Mouse (Mus musculus): ENCODE data around the gene Cyp17a1. TPM values are rescaled to one million over a fixed set of nuclear protein-coding genes. Genes with fewer than 3 reads are reported as not detected.

The Cyp17a1 gene
- polyA plus RNA-seq, 1 experiment from 2014 or later: not detected

- no peaks in the 10 kb centered on the region; the same call in 1 of the 2 replicates for H3K36me3 ChIP-seq (ENCODE audit: control insufficient read depth, insufficient read depth, low read length)
- H3K4me3 ChIP-seq (ENCODE audit: low read depth, low read length): no peak overlapping the region
- ATAC-seq (ENCODE audit: insufficient read depth, low FRiP score, low TSS enrichment): no peak
- H3K27me3 ChIP-seq (ENCODE audit: control insufficient read depth, insufficient read depth, low read length): no peaks in the 10 kb centered on the region
- no peaks in the 10 kb centered on the region for H3K9me3 ChIP-seq (ENCODE audit: control insufficient read depth, low read length)
- no peak overlapping the region for H3K27ac ChIP-seq (ENCODE audit: low read depth, low read length)
- H3K4me1 ChIP-seq (ENCODE audit: control insufficient read depth, insufficient read depth, low read length): no peaks in the 10 kb centered on the region
- DNase-seq (ENCODE audit: low spot score): no peak
- WGBS: 86% methylated on average over 9 of the region's 9 CpGs
- no peak overlapping the region for H3K9ac ChIP-seq (ENCODE audit: low read length)
- H3K4me2 ChIP-seq (ENCODE audit: low read depth): no peak overlapping the region
Measured at GRCm38 (mm10) chr19:46701156-46701555, 28.2 kb upstream of the Cyp17a1 start.

GRCm38 (mm10) chr19:46699011-46699481 lies 26.1 kb upstream of the Cyp17a1 start:
- Histone ChIP-seq H3K9ac (ENCODE audit: low read length) (no peak overlapping the region), H3K4me3 (ENCODE audit: low read depth, low read length) (no peak overlapping the region), H3K27me3 (ENCODE audit: control insufficient read depth, insufficient read depth, low read length) (no peaks in the 10 kb centered on the region), H3K4me2 (ENCODE audit: low read depth) (no peak overlapping the region), H3K9me3 (ENCODE audit: control insufficient read depth, low read length) (no peaks in the 10 kb centered on the region), H3K4me1 (ENCODE audit: control insufficient read depth, insufficient read depth, low read length) (no peaks in the 10 kb centered on the region), H3K27ac (ENCODE audit: low read depth, low read length) (no peak overlapping the region), H3K36me3 (ENCODE audit: control insufficient read depth, insufficient read depth, low read length) (no peaks in the 10 kb centered on the region; the same call in 1 of the 2 replicates)
- WGBS: 80% methylated on average over 10 of the region's 10 CpGs
- no peak for ATAC-seq (ENCODE audit: insufficient read depth, low FRiP score, low TSS enrichment)
- no peak for DNase-seq (ENCODE audit: low spot score)

GRCm38 (mm10) chr19:46697840-46698517 lies 25.0 kb upstream of the Cyp17a1 start:
- no peaks in the 10 kb centered on the region for H3K9me3 ChIP-seq (ENCODE audit: control insufficient read depth, low read length)
- no peaks in the 10 kb centered on the region for H3K4me1 ChIP-seq (ENCODE audit: control insufficient read depth, insufficient read depth, low read length)
- no peaks in the 10 kb centered on the region for H3K27me3 ChIP-seq (ENCODE audit: control insufficient read depth, insufficient read depth, low read length)
- no peaks in the 10 kb centered on the region; the same call in 1 of the 2 replicates for H3K36me3 ChIP-seq (ENCODE audit: control insufficient read depth, insufficient read depth, low read length)
- DNase-seq (ENCODE audit: low spot score) (no peak), ATAC-seq (ENCODE audit: insufficient read depth, low FRiP score, low TSS enrichment) (no peak)
- 53% methylated on average over 19 of the region's 19 CpGs for WGBS
- no peak overlapping the region for H3K4me2 ChIP-seq (ENCODE audit: low read depth)
- no peak overlapping the region for H3K4me3 ChIP-seq (ENCODE audit: low read depth, low read length)
- no peak overlapping the region for H3K27ac ChIP-seq (ENCODE audit: low read depth, low read length)
- no peak overlapping the region for H3K9ac ChIP-seq (ENCODE audit: low read length)

GRCm38 (mm10) chr19:46696943-46697342 lies 24.0 kb upstream of the Cyp17a1 start:
- H3K27me3 ChIP-seq (ENCODE audit: control insufficient read depth, insufficient read depth, low read length): no peaks in the 10 kb centered on the region
- no peaks in the 10 kb centered on the region; the same call in 1 of the 2 replicates for H3K36me3 ChIP-seq (ENCODE audit: control insufficient read depth, insufficient read depth, low read length)
- ATAC-seq (ENCODE audit: insufficient read depth, low FRiP score, low TSS enrichment): no peak
- no peak overlapping the region for H3K9ac ChIP-seq (ENCODE audit: low read length)
- H3K4me1 ChIP-seq (ENCODE audit: control insufficient read depth, insufficient read depth, low read length): no peaks in the 10 kb centered on the region
- H3K4me3 ChIP-seq (ENCODE audit: low read depth, low read length): no peak overlapping the region
- H3K27ac ChIP-seq (ENCODE audit: low read depth, low read length): no peak overlapping the region
- no peak overlapping the region for H3K4me2 ChIP-seq (ENCODE audit: low read depth)
- no peaks in the 10 kb centered on the region for H3K9me3 ChIP-seq (ENCODE audit: control insufficient read depth, low read length)
- 91% methylated on average over 7 of the region's 7 CpGs for WGBS
- no peak for DNase-seq (ENCODE audit: low spot score)

GRCm38 (mm10) chr19:46696482-46696881 lies 23.5 kb upstream of the Cyp17a1 start:
- no peaks in the 10 kb centered on the region; the same call in 1 of the 2 replicates for H3K36me3 ChIP-seq (ENCODE audit: control insufficient read depth, insufficient read depth, low read length)

GRCm38 (mm10) chr19:46693146-46693545 lies 20.2 kb upstream of the Cyp17a1 start:
- ATAC-seq (ENCODE audit: insufficient read depth, low FRiP score, low TSS enrichment): no peak
- no peaks in the 10 kb centered on the region for H3K27me3 ChIP-seq (ENCODE audit: control insufficient read depth, insufficient read depth, low read length)
- no peak overlapping the region for H3K9ac ChIP-seq (ENCODE audit: low read length)
- DNase-seq (ENCODE audit: low spot score): no peak
- H3K4me1 ChIP-seq (ENCODE audit: control insufficient read depth, insufficient read depth, low read length): peaks cover 5% of the 10 kb centered on the region; the same call in 1 of the 2 replicates
- H3K36me3 ChIP-seq (ENCODE audit: control insufficient read depth, insufficient read depth, low read length): no peaks in the 10 kb centered on the region
- no peak overlapping the region for H3K4me3 ChIP-seq (ENCODE audit: low read depth, low read length)
- 87% methylated on average over 4 of the region's 4 CpGs for WGBS
- no peak overlapping the region for H3K27ac ChIP-seq (ENCODE audit: low read depth, low read length)
- no peaks in the 10 kb centered on the region for H3K9me3 ChIP-seq (ENCODE audit: control insufficient read depth, low read length)
- no peak overlapping the region for H3K4me2 ChIP-seq (ENCODE audit: low read depth)

More at GRCm38 (mm10) chr19:46696482-46696881, 23.5 kb upstream of the Cyp17a1 start:
- H3K9ac ChIP-seq (ENCODE audit: low read length): no peak overlapping the region
- no peak for ATAC-seq (ENCODE audit: insufficient read depth, low FRiP score, low TSS enrichment)
- H3K4me1 ChIP-seq (ENCODE audit: control insufficient read depth, insufficient read depth, low read length): no peaks in the 10 kb centered on the region
- no peak overlapping the region for H3K4me3 ChIP-seq (ENCODE audit: low read depth, low read length)
- H3K27ac ChIP-seq (ENCODE audit: low read depth, low read length): no peak overlapping the region
- no peak overlapping the region for H3K4me2 ChIP-seq (ENCODE audit: low read depth)
- H3K9me3 ChIP-seq (ENCODE audit: control insufficient read depth, low read length): no peaks in the 10 kb centered on the region
- 93% methylated on average over 8 of the region's 8 CpGs for WGBS
- no peak for DNase-seq (ENCODE audit: low spot score)
- H3K27me3 ChIP-seq (ENCODE audit: control insufficient read depth, insufficient read depth, low read length): no peaks in the 10 kb centered on the region

- H3K4me1 ChIP-seq (ENCODE audit: control insufficient read depth, insufficient read depth, low read length): peaks cover 5% of the 10 kb centered on the region; the same call in 1 of the 2 replicates
- H3K27me3 ChIP-seq (ENCODE audit: control insufficient read depth, insufficient read depth, low read length): no peaks in the 10 kb centered on the region
- no peak overlapping the region for H3K4me3 ChIP-seq (ENCODE audit: low read depth, low read length)
- no peak overlapping the region for H3K27ac ChIP-seq (ENCODE audit: low read depth, low read length)
- no peak for ATAC-seq (ENCODE audit: insufficient read depth, low FRiP score, low TSS enrichment)
- no peaks in the 10 kb centered on the region for H3K36me3 ChIP-seq (ENCODE audit: control insufficient read depth, insufficient read depth, low read length)
- H3K4me2 ChIP-seq (ENCODE audit: low read depth): no peak overlapping the region
- WGBS: 81% methylated on average over 2 of the region's 2 CpGs
- DNase-seq (ENCODE audit: low spot score): no peak
- no peak overlapping the region for H3K9ac ChIP-seq (ENCODE audit: low read length)
- no peaks in the 10 kb centered on the region for H3K9me3 ChIP-seq (ENCODE audit: control insufficient read depth, low read length)
Measured at GRCm38 (mm10) chr19:46691078-46691477, 18.1 kb upstream of the Cyp17a1 start.

- Histone ChIP-seq H3K27me3 (ENCODE audit: control insufficient read depth, insufficient read depth, low read length) (no peaks in the 10 kb centered on the region), H3K9ac (ENCODE audit: low read length) (peak overlapping the region; percentile 85), H3K4me3 (ENCODE audit: low read depth, low read length) (peak overlapping the region; percentile 68), H3K36me3 (ENCODE audit: control insufficient read depth, insufficient read depth, low read length) (no peaks in the 10 kb centered on the region), H3K4me1 (ENCODE audit: control insufficient read depth, insufficient read depth, low read length) (peaks cover 5% of the 10 kb centered on the region; the same call in 1 of the 2 replicates), H3K27ac (ENCODE audit: low read depth, low read length) (no peak overlapping the region), H3K4me2 (ENCODE audit: low read depth) (peak overlapping the region; percentile 60), H3K9me3 (ENCODE audit: control insufficient read depth, low read length) (no peaks in the 10 kb centered on the region)
- ATAC-seq (ENCODE audit: insufficient read depth, low FRiP score, low TSS enrichment) (peak; percentile 27; the same call in 1 of the 2 replicates), DNase-seq (ENCODE audit: low spot score) (no peak)
- WGBS: 80% methylated on average over 11 of the region's 11 CpGs
Measured at GRCm38 (mm10) chr19:46690387-46690786, 17.4 kb upstream of the Cyp17a1 start.

Data from neural tube, embryonic 11.5 days (tissue).